Mouse (Mus musculus) G1E (cell line): ENCODE data around the gene Tubgcp6. TPM values are rescaled to one million over a fixed set of nuclear protein-coding genes. Genes with fewer than 3 reads are reported as not detected.

Experiments used
- ATAC-seq: 2 replicates; pipeline ENCODE4 v1.8.0; 2016; ENCODE audit warnings: mild to moderate bottlenecking; ENCODE audit not compliant: insufficient number of reproducible peaks, poor library complexity, low FRiP score, severe bottlenecking; ENCODE audit errors: extremely low read depth
- DNase-seq: peaks from one replicate; pipeline ENCODE4 v3.0.0; 2012; ENCODE audit warnings: low spot score
- H3K27me3 ChIP-seq: 2 replicates; pipeline ENCODE4 v1.6.1; 2012; ENCODE audit warnings: mild to moderate bottlenecking, low read length, inconsistent platforms; ENCODE audit not compliant: insufficient read depth
- H3K36me3 ChIP-seq: replicated peaks from 2 replicates; pipeline ENCODE3; 2012; ENCODE audit warnings: mild to moderate bottlenecking, inconsistent platforms
- H3K4me1 ChIP-seq: 2 replicates; pipeline ENCODE4 v1.6.1; 2012; ENCODE audit warnings: low read depth, low read length, inconsistent platforms, mixed read lengths; ENCODE audit not compliant: insufficient read depth
- H3K4me3 ChIP-seq: 2 replicates; pipeline ENCODE4 v1.5.1; 2012; ENCODE audit warnings: low read depth, mild to moderate bottlenecking, inconsistent platforms, low read length, moderate library complexity, mixed read lengths
- H3K9me3 ChIP-seq: replicated peaks from 2 replicates; pipeline ENCODE4 v1.6.1; 2012; ENCODE audit warnings: inconsistent platforms
- CTCF ChIP-seq: IDR thresholded peaks from 2 replicates; pipeline ENCODE4 v1.5.1; 2012; ENCODE audit warnings: low read depth, low read length, inconsistent platforms, mixed read lengths
- GATA1 ChIP-seq: IDR thresholded peaks from 2 replicates; pipeline ENCODE4 v1.6.1; 2012; ENCODE audit warnings: borderline replicate concordance, low read length, inconsistent platforms, mixed read lengths
- GATA2 ChIP-seq: IDR thresholded peaks from 2 replicates; pipeline ENCODE4 v1.6.1; 2012; ENCODE audit warnings: low read depth, low read length, inconsistent platforms, borderline replicate concordance
- POLR2AphosphoS5 ChIP-seq: IDR thresholded peaks from 2 replicates; pipeline ENCODE4 v1.6.1; 2012; ENCODE audit warnings: low read depth, low read length, inconsistent platforms; ENCODE audit not compliant: insufficient replicate concordance
- TAL1 ChIP-seq: conservative IDR thresholded peaks from 2 replicates; pipeline ENCODE4 v1.6.1; 2012; ENCODE audit warnings: low read depth, low read length, inconsistent platforms, mixed read lengths
- polyA plus RNA-seq: library from polyadenylated mRNA; stranded (reverse); fragments of >175 nt; gene quantifications from 2 replicates; pipeline ENCODE4 v1.2.3, GENCODE M21; 2012
- total RNA-seq, 2 experiments: library from RNA; stranded (forward) in 1 of 2; stranded (reverse) in 1 of 2; fragments of 200-1000 nt in 1 of 2; fragments of >200 nt in 1 of 2; fragmentation: Nextera tagmentation in 1 of 2; gene quantifications; 2 replicates each; pipeline ENCODE4 v1.2.3; 2014 to 2017

Gene Tubgcp6
- total and polyA plus RNA-seq, 3 experiments: 19.3 to 55.2 (median 31.8) TPM

GRCm38 (mm10) chr15:89165478-89165877, 42.6 kb upstream of the Tubgcp6 start:
- TF ChIP-seq TAL1 (no peak), CTCF (no peak), GATA2 (no peak), POLR2AphosphoS5 (no peak), GATA1 (no peak)
- Histone ChIP-seq H3K9me3 (no peaks in the 10 kb centered on the region), H3K4me3 (no peak overlapping the region), H3K36me3 (peaks cover 57% of the 10 kb centered on the region), H3K4me1 (peaks cover 4% of the 10 kb centered on the region; the same call in 1 of the 2 replicates), H3K27me3 (no peaks in the 10 kb centered on the region; the same call in 1 of the 2 replicates)
- no peak for DNase-seq
- no peak for ATAC-seq

- peaks cover 79% of the 10 kb centered on the region for H3K36me3 ChIP-seq
- ATAC-seq (no peak), DNase-seq (no peak)
- no peak for TF ChIP-seq GATA2
- TF ChIP-seq GATA1: no peak
- TF ChIP-seq TAL1: no peak
- no peak for TF ChIP-seq CTCF
- TF ChIP-seq POLR2AphosphoS5: no peak
- H3K4me3 ChIP-seq: no peak overlapping the region
- H3K27me3 ChIP-seq: no peaks in the 10 kb centered on the region; the same call in 1 of the 2 replicates
- no peaks in the 10 kb centered on the region; the same call in 1 of the 2 replicates for H3K4me1 ChIP-seq
- no peaks in the 10 kb centered on the region for H3K9me3 ChIP-seq
Observed at GRCm38 (mm10) chr15:89161397-89161796, 38.5 kb upstream of the Tubgcp6 start.

- H3K27me3 ChIP-seq: no peaks in the 10 kb centered on the region; the same call in 1 of the 2 replicates
- H3K4me3 ChIP-seq: no peak overlapping the region
- no peaks in the 10 kb centered on the region; the same call in 1 of the 2 replicates for H3K4me1 ChIP-seq
- TF ChIP-seq TAL1 (no peak), GATA2 (no peak), POLR2AphosphoS5 (no peak), CTCF (no peak), GATA1 (no peak)
- peaks cover 67% of the 10 kb centered on the region for H3K36me3 ChIP-seq
- ATAC-seq: no peak
- DNase-seq: no peak
- no peaks in the 10 kb centered on the region for H3K9me3 ChIP-seq
Observed at GRCm38 (mm10) chr15:89158516-89158915, 35.6 kb upstream of the Tubgcp6 start.

GRCm38 (mm10) chr15:89157954-89158353, 35.0 kb upstream of the Tubgcp6 start:
- peak; percentile 69 for TF ChIP-seq CTCF
- TF ChIP-seq TAL1: no peak
- Histone ChIP-seq H3K4me1 (no peaks in the 10 kb centered on the region; the same call in 1 of the 2 replicates), H3K4me3 (no peak overlapping the region), H3K9me3 (no peaks in the 10 kb centered on the region), H3K27me3 (no peaks in the 10 kb centered on the region; the same call in 1 of the 2 replicates), H3K36me3 (peaks cover 65% of the 10 kb centered on the region)
- ATAC-seq (peak; percentile 60; the same call in 1 of the 2 replicates), DNase-seq (peak; percentile 74)

- peaks cover 17% of the 10 kb centered on the region for H3K36me3 ChIP-seq
- ATAC-seq (no peak), DNase-seq (no peak)
- no peak for TF ChIP-seq GATA1
- no peak for TF ChIP-seq GATA2
- TF ChIP-seq POLR2AphosphoS5: no peak
- TF ChIP-seq TAL1: no peak
- no peak for TF ChIP-seq CTCF
- no peaks in the 10 kb centered on the region for H3K9me3 ChIP-seq
- peaks cover 17% of the 10 kb centered on the region for H3K4me1 ChIP-seq
- H3K27me3 ChIP-seq: peaks cover 28% of the 10 kb centered on the region
- H3K4me3 ChIP-seq: no peak overlapping the region
Observed at GRCm38 (mm10) chr15:89152312-89152711, 29.4 kb upstream of the Tubgcp6 start.

GRCm38 (mm10) chr15:89150041-89150390, 27.1 kb upstream of the Tubgcp6 start:
- peaks cover 47% of the 10 kb centered on the region for H3K27me3 ChIP-seq
- H3K4me1 ChIP-seq: peaks cover 17% of the 10 kb centered on the region
- no peaks in the 10 kb centered on the region for H3K36me3 ChIP-seq
- DNase-seq (peak; percentile 54), ATAC-seq (peak; percentile 45)
- H3K9me3 ChIP-seq: no peaks in the 10 kb centered on the region
- TF ChIP-seq GATA1 (no peak), GATA2 (no peak), POLR2AphosphoS5 (no peak), CTCF (no peak), TAL1 (no peak)
- peak overlapping the region; percentile 69; the same call in 1 of the 2 replicates for H3K4me3 ChIP-seq
